In genomic region chr13:51611060-51611459, GRCm38 (mm10) we compare ENCODE assay signal across 11 mouse cellular contexts. TPM values are rescaled to one million over a fixed set of nuclear protein-coding genes. Genes with fewer than 3 reads are reported as not detected.
DNase-seq lines count a peak whose midpoint lies in the region; ATAC-seq and TF ChIP-seq lines count a peak whose summit lies in the region.
"Had no signal": no experiment of that assay in that cellular context is flagged by ENCODE, and none has a peak within 500 bp of the region (broad histone marks: within the 10 kb centered on the region; RNA-seq: fewer than 3 reads in every experiment).

No protein-coding gene starts in this region.

- ATAC-seq in hindbrain, embryonic 15.5 days (ENCODE audit: low FRiP score, low read depth) = 0 out of 2 replicates have a peak, but pooled peaks have one; percentile 12
- ATAC-seq in hindbrain, embryonic 11.5 days (ENCODE audit: low FRiP score) = no peak
- no peak for ATAC-seq in embryonic facial prominence, embryonic 14.5 days (ENCODE audit: low read depth)
- ATAC-seq in limb, embryonic 12.5 days (ENCODE audit: insufficient number of reproducible peaks, insufficient read depth, low FRiP score, low TSS enrichment, low read depth) = no peak
- ATAC-seq in CD4-positive, CD25-positive, alpha-beta regulatory T cell, adult 4 months = no peak

- H3K4me1 ChIP-seq in hindbrain, embryonic 15.5 days (replicated peaks) = peaks cover 6% of the 10 kb centered on the region
- H3K4me1 ChIP-seq in hindbrain, embryonic 11.5 days (replicated peaks; ENCODE audit: control insufficient read depth, insufficient read depth, low read length) = no peaks in the 10 kb centered on the region
- 0 out of 2 replicates have a peak, but pooled peaks cover 9% of the 10 kb centered on the region for H3K4me1 ChIP-seq in embryonic facial prominence, embryonic 14.5 days (ENCODE audit: control insufficient read depth, insufficient read depth, low read length)
- H3K4me1 ChIP-seq in limb, embryonic 12.5 days (replicated peaks) = peaks cover 18% of the 10 kb centered on the region

- intact Hi-C loops in left cerebral cortex, postnatal 14 days (cut with DNase I) = loop anchor here (10.0 kb wide), 1 partner anchor 416 kb away; no protein-coding TSS in a partner anchor

- 38% methylated on average over 9 of the region's 9 CpGs for WGBS in hindbrain, embryonic 15.5 days
- 27% methylated on average over 9 of the region's 9 CpGs for WGBS in hindbrain, embryonic 11.5 days
- WGBS in embryonic facial prominence, embryonic 14.5 days = 28% methylated on average over 9 of the region's 9 CpGs
- 14% methylated on average over 9 of the region's 9 CpGs for WGBS in limb, embryonic 12.5 days

- H3K4me2 ChIP-seq in hindbrain, embryonic 15.5 days = peak overlapping the region; percentile 11; the same call in 1 of the 2 replicates
- no peak overlapping the region for H3K4me2 ChIP-seq in hindbrain, embryonic 11.5 days (replicated peaks; ENCODE audit: low read depth, low read length)
- peak overlapping the region; percentile 15; the same call in 1 of the 2 replicates for H3K4me2 ChIP-seq in embryonic facial prominence, embryonic 14.5 days (ENCODE audit: low read depth, low read length)
- H3K4me2 ChIP-seq in limb, embryonic 12.5 days = peak overlapping the region; percentile 45
- H3K4me2 ChIP-seq: neural tube, embryonic 13.5 days had no signal

- no peak for DNase-seq in hindbrain, embryonic 11.5 days (ENCODE audit: low spot score)
- DNase-seq in brain, embryonic 14.5 days (ENCODE audit: low read depth) = peak; percentile 43
- DNase-seq in embryonic facial prominence, embryonic 14.5 days (ENCODE audit: low spot score) = peak; percentile 43
- DNase-seq in left cerebral cortex, postnatal 14 days (ENCODE audit: low spot score in 2 of 2) = no peak
- DNase-seq: gastrocnemius, adult 2 months; right cerebral cortex, postnatal 25 days had no signal

- no peak for TF ChIP-seq CTCF in brain, embryonic 14.5 days (IDR thresholded peaks at IDR 0.05; ENCODE audit: borderline replicate concordance, extremely low read depth, insufficient read depth, insufficient read length)

- no peaks in the 10 kb centered on the region for H3K36me3 ChIP-seq in hindbrain, embryonic 15.5 days
- H3K36me3 ChIP-seq in hindbrain, embryonic 11.5 days (ENCODE audit: control insufficient read depth, insufficient read depth, low read length) = no peaks in the 10 kb centered on the region
- no peaks in the 10 kb centered on the region for H3K36me3 ChIP-seq in embryonic facial prominence, embryonic 14.5 days (ENCODE audit: control insufficient read depth, insufficient read depth, low read length)
- H3K36me3 ChIP-seq in limb, embryonic 12.5 days = no peaks in the 10 kb centered on the region
- H3K36me3 ChIP-seq: G1E; neural tube, embryonic 13.5 days had no signal

- H3K9me3 ChIP-seq in hindbrain, embryonic 15.5 days = no peaks in the 10 kb centered on the region
- H3K9me3 ChIP-seq in hindbrain, embryonic 11.5 days (ENCODE audit: control insufficient read depth, low read length) = no peaks in the 10 kb centered on the region
- H3K9me3 ChIP-seq in embryonic facial prominence, embryonic 14.5 days (ENCODE audit: control insufficient read depth, low read length) = no peaks in the 10 kb centered on the region
- 0 out of 2 replicates have a peak, but pooled peaks cover 3% of the 10 kb centered on the region for H3K9me3 ChIP-seq in limb, embryonic 12.5 days
- H3K9me3 ChIP-seq: G1E; neural tube, embryonic 13.5 days had no signal

- H3K27me3 ChIP-seq in hindbrain, embryonic 15.5 days = no peaks in the 10 kb centered on the region
- H3K27me3 ChIP-seq in hindbrain, embryonic 11.5 days (ENCODE audit: control insufficient read depth, insufficient read depth, low read length) = no peaks in the 10 kb centered on the region
- H3K27me3 ChIP-seq in embryonic facial prominence, embryonic 14.5 days (replicated peaks; ENCODE audit: control insufficient read depth, insufficient read depth, low read length) = no peaks in the 10 kb centered on the region
- no peaks in the 10 kb centered on the region for H3K27me3 ChIP-seq in limb, embryonic 12.5 days
- H3K27me3 ChIP-seq: neural tube, embryonic 13.5 days had no signal

- H3K4me3 ChIP-seq in hindbrain, embryonic 15.5 days = no peak overlapping the region
- H3K4me3 ChIP-seq in hindbrain, embryonic 11.5 days (ENCODE audit: low read depth, low read length) = no peak overlapping the region
- H3K4me3 ChIP-seq in embryonic facial prominence, embryonic 14.5 days (ENCODE audit: low read depth, low read length) = no peak overlapping the region
- H3K4me3 ChIP-seq in limb, embryonic 12.5 days (replicated peaks) = no peak overlapping the region
- H3K4me3 ChIP-seq: gastrocnemius, adult 2 months; neural tube, embryonic 13.5 days had no signal

- no peak overlapping the region for H3K9ac ChIP-seq in hindbrain, embryonic 15.5 days
- H3K9ac ChIP-seq in hindbrain, embryonic 11.5 days (ENCODE audit: low read depth, low read length) = no peak overlapping the region
- H3K9ac ChIP-seq in embryonic facial prominence, embryonic 14.5 days (ENCODE audit: low read depth, low read length) = no peak overlapping the region
- H3K9ac ChIP-seq in limb, embryonic 12.5 days (replicated peaks) = no peak overlapping the region
- H3K9ac ChIP-seq: neural tube, embryonic 13.5 days had no signal

- TF ChIP-seq POLR2A in brain, embryonic 14.5 days (IDR thresholded peaks at IDR 0.05; ENCODE audit: borderline replicate concordance, extremely low read depth, insufficient read depth, insufficient read length, poor library complexity, severe bottlenecking) = no peak

- peak overlapping the region; percentile 14; the same call in 1 of the 2 replicates for H3K27ac ChIP-seq in hindbrain, embryonic 15.5 days (replicated peaks)
- no peak overlapping the region for H3K27ac ChIP-seq in hindbrain, embryonic 11.5 days (ENCODE audit: low read depth, low read length)
- H3K27ac ChIP-seq in embryonic facial prominence, embryonic 14.5 days (replicated peaks; ENCODE audit: low read depth, low read length) = no peak overlapping the region
- H3K27ac ChIP-seq in limb, embryonic 12.5 days = 0 out of 2 replicates have a peak overlapping the region, but pooled peaks have one; percentile 42
- H3K27ac ChIP-seq: gastrocnemius, adult 2 months; neural tube, embryonic 13.5 days had no signal

RNA-seq across cellular contexts. Expression of gene Cks2, which starts 34.0 kb away (rescaled TPM):
- 54.9 and 73.6 TPM in 2 replicates for polyA plus RNA-seq in hindbrain, embryonic 15.5 days (2015; fragmentation: Nextera tagmentation; extraction: Ambion mirVana)
- 298 and 307 TPM in 2 replicates for polyA plus RNA-seq in hindbrain, embryonic 11.5 days (2014; fragmentation: Nextera tagmentation; extraction: Ambion mirVana)
- 47.5 and 103 TPM in 2 replicates for polyA plus RNA-seq in brain, embryonic 14.5 days (2012; rRNA removed)
- 283 and 285 TPM in 2 replicates for polyA plus RNA-seq in embryonic facial prominence, embryonic 14.5 days (2014; fragmentation: Nextera tagmentation; extraction: Ambion mirVana)
- polyA plus RNA-seq in limb, embryonic 12.5 days (2016; fragmentation: Nextera tagmentation; extraction: Ambion mirVana) = 351 and 364 TPM in 2 replicates
- total RNA-seq in left cerebral cortex, postnatal 14 days (2021) = 1 to 10 TPM; 2.4 to 3.6 TPM
- polyA plus RNA-seq in CD4-positive, CD25-positive, alpha-beta regulatory T cell, adult 4 months (2017; shearing (Covaris generic)) = 10 to 100 TPM; 31.7 to 37.2 TPM
- total RNA-seq: gastrocnemius, adult 2 months had no signal

RNA-seq across cellular contexts. Expression of gene Secisbp2, which starts 40.4 kb away (rescaled TPM):
- polyA plus RNA-seq in hindbrain, embryonic 15.5 days (2015; fragmentation: Nextera tagmentation; extraction: Ambion mirVana) = 27.7 and 32.0 TPM in 2 replicates
- polyA plus RNA-seq in hindbrain, embryonic 11.5 days (2014; fragmentation: Nextera tagmentation; extraction: Ambion mirVana) = 30.0 and 35.3 TPM in 2 replicates
- 25.9 and 32.0 TPM in 2 replicates for polyA plus RNA-seq in brain, embryonic 14.5 days (2012; rRNA removed)
- 30.8 and 31.4 TPM in 2 replicates for polyA plus RNA-seq in embryonic facial prominence, embryonic 14.5 days (2014; fragmentation: Nextera tagmentation; extraction: Ambion mirVana)
- polyA plus RNA-seq in limb, embryonic 12.5 days (2016; fragmentation: Nextera tagmentation; extraction: Ambion mirVana) = 26.5 and 29.4 TPM in 2 replicates
- 10 to 100 TPM; 16.0 to 16.9 TPM for total RNA-seq in left cerebral cortex, postnatal 14 days (2021)
- polyA plus RNA-seq in CD4-positive, CD25-positive, alpha-beta regulatory T cell, adult 4 months (2017; shearing (Covaris generic)) = 10 to 100 TPM; 39.3 to 46.0 TPM

RNA-seq across cellular contexts. Expression of gene Shc3, which starts 41.8 kb away (rescaled TPM):
- polyA plus RNA-seq in hindbrain, embryonic 15.5 days (2015; fragmentation: Nextera tagmentation; extraction: Ambion mirVana) = 7.3 and 8.4 TPM in 2 replicates
- 3.4 and 5.6 TPM in 2 replicates for polyA plus RNA-seq in hindbrain, embryonic 11.5 days (2014; fragmentation: Nextera tagmentation; extraction: Ambion mirVana)
- polyA plus RNA-seq in brain, embryonic 14.5 days (2012; rRNA removed) = 13.9 and 17.4 TPM in 2 replicates
- polyA plus RNA-seq in embryonic facial prominence, embryonic 14.5 days (2014; fragmentation: Nextera tagmentation; extraction: Ambion mirVana) = 1.3 and 1.5 TPM in 2 replicates
- 0.31 and 0.63 TPM in 2 replicates for polyA plus RNA-seq in limb, embryonic 12.5 days (2016; fragmentation: Nextera tagmentation; extraction: Ambion mirVana)
- total RNA-seq in left cerebral cortex, postnatal 14 days (2021) = 100 to 1,000 TPM; 218 to 226 TPM
- polyA plus RNA-seq in CD4-positive, CD25-positive, alpha-beta regulatory T cell, adult 4 months (2017; shearing (Covaris generic)) = not detected
- polyA plus RNA-seq: G1E had no signal

Comparison
In these comparisons a context has a peak if more than half of its experiments do, and no peak if none do; other contexts are left out.
1. H3K27ac ChIP-seq: peak in hindbrain, embryonic 15.5 days (single experiment) and limb, embryonic 12.5 days (single experiment); none in hindbrain, embryonic 11.5 days (single experiment) and embryonic facial prominence, embryonic 14.5 days (single experiment).
2. DNase-seq: peak in brain, embryonic 14.5 days (single experiment) and embryonic facial prominence, embryonic 14.5 days (single experiment); none in hindbrain, embryonic 11.5 days (single experiment) and left cerebral cortex, postnatal 14 days (0 of 2).